Comparison of ENCODE assay signal across 8 mouse cellular contexts in the genomic region with DNA sequence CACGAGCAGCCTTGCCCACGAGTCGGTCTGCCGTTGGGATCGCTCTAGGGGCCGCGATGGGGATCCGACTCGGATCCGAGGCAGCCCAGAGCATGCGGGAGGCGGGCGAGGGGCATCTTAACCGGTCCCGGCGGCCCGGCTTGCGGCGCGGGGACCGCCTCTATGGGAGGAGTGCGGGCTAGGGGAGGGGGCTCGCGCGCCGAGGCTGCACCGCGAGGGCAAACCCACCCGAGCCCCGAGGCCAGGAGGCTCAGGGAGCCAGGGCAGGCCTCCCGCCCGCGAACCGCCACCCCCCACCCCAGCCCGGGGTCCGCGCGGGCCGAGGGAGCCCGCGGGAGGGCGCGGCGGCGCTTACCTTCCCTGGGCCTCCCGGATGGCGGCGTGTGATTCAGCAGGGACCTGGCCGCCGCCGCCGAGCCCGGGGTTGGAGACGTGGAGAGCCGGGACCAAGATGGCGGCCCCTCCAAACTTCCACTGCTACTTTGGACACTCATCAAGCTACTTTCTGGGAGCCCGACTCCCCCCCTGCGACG. TPM values are rescaled to one million over a fixed set of nuclear protein-coding genes. Genes with fewer than 3 reads are reported as not detected.
DNase-seq lines count a peak whose midpoint lies in the region; ATAC-seq and TF ChIP-seq lines count a peak whose summit lies in the region.

No protein-coding gene starts in this region.

- H3K9me3 ChIP-seq in embryonic facial prominence, embryonic 10.5 days, result no peaks in the 10 kb centered on the region
- no peaks in the 10 kb centered on the region for H3K9me3 ChIP-seq in kidney, postnatal 0 days (replicated peaks; ENCODE audit: low read length)
- no peaks in the 10 kb centered on the region for H3K9me3 ChIP-seq in liver, embryonic 14.5 days (ENCODE audit: control insufficient read depth, low read length)
- H3K9me3 ChIP-seq in stomach, embryonic 16.5 days (replicated peaks; ENCODE audit: control insufficient read depth, low read length), result no peaks in the 10 kb centered on the region

- TF ChIP-seq CTCF in heart, adult 2 months (IDR thresholded peaks at IDR 0.05), result no peak
- TF ChIP-seq CTCF in kidney, postnatal 0 days (IDR thresholded peaks at IDR 0.05; ENCODE audit: low read depth), result no peak
- TF ChIP-seq CTCF in liver, embryonic 14.5 days (IDR thresholded peaks at IDR 0.05; ENCODE audit: low read depth), result no peak

- peak overlapping the region; percentile 68 for H3K4me2 ChIP-seq in kidney, postnatal 0 days (ENCODE audit: low read length)
- H3K4me2 ChIP-seq in liver, embryonic 14.5 days (ENCODE audit: low read depth), result peak overlapping the region; percentile 74
- H3K4me2 ChIP-seq in stomach, embryonic 16.5 days (ENCODE audit: low read depth, low read length), result peak overlapping the region; percentile 67

- peak overlapping the region; percentile 100 for H3K27ac ChIP-seq in embryonic facial prominence, embryonic 10.5 days (replicated peaks)
- H3K27ac ChIP-seq in heart, adult 2 months, result peak overlapping the region; percentile 94
- peak overlapping the region; percentile 100 for H3K27ac ChIP-seq in kidney, postnatal 0 days
- H3K27ac ChIP-seq in liver, embryonic 14.5 days, result peak overlapping the region; percentile 95
- peak overlapping the region; percentile 100 for H3K27ac ChIP-seq in stomach, embryonic 16.5 days (ENCODE audit: low read length)

- H3K4me1 ChIP-seq in embryonic facial prominence, embryonic 10.5 days, result peaks cover 21% of the 10 kb centered on the region
- peaks cover 1% of the 10 kb centered on the region for H3K4me1 ChIP-seq in heart, adult 2 months (ENCODE audit: control insufficient read depth, insufficient read depth, low read length)
- H3K4me1 ChIP-seq in kidney, postnatal 0 days (replicated peaks; ENCODE audit: insufficient read depth, low read length), result no peaks in the 10 kb centered on the region
- peaks cover 45 to 46% of the 10 kb centered on the region in 2 experiments for H3K4me1 ChIP-seq in liver, embryonic 14.5 days (replicated peaks; ENCODE audit: control insufficient read depth in 2 of 2, insufficient read depth in 2 of 2, low read length in 1 of 2)
- peaks cover 6% of the 10 kb centered on the region for H3K4me1 ChIP-seq in stomach, embryonic 16.5 days (ENCODE audit: control insufficient read depth, insufficient read depth, low read length)

- peak overlapping the region; percentile 92 for H3K9ac ChIP-seq in heart, adult 2 months (ENCODE audit: low read depth, low read length)
- H3K9ac ChIP-seq in kidney, postnatal 0 days (ENCODE audit: low read depth, low read length), result peak overlapping the region; percentile 98
- peak overlapping the region; percentile 99 for H3K9ac ChIP-seq in liver, embryonic 14.5 days (replicated peaks)
- peak overlapping the region; percentile 99 for H3K9ac ChIP-seq in stomach, embryonic 16.5 days (ENCODE audit: low read length)

- peak overlapping the region; percentile 93 for H3K4me3 ChIP-seq in embryonic facial prominence, embryonic 10.5 days
- H3K4me3 ChIP-seq in heart, adult 2 months, result peak overlapping the region; percentile 83
- H3K4me3 ChIP-seq in kidney, postnatal 0 days (replicated peaks; ENCODE audit: low read depth, low read length), result peak overlapping the region; percentile 92
- H3K4me3 ChIP-seq in liver, embryonic 14.5 days (ENCODE audit: insufficient read depth in 1 of 2, low read depth in 2 of 2, low read length in 2 of 2), result peak overlapping the region; percentile 96 to 98
- peak overlapping the region; percentile 91 for H3K4me3 ChIP-seq in stomach, embryonic 16.5 days (replicated peaks; ENCODE audit: low read length)

- under 1% methylated on average over 59 of the region's 59 CpGs for WGBS in embryonic facial prominence, embryonic 10.5 days
- under 1% methylated on average over 56 of the region's 59 CpGs for WGBS in heart, adult 2 months
- WGBS in kidney, postnatal 0 days, result 0% methylated on average over 44 of the region's 59 CpGs
- WGBS in liver, embryonic 14.5 days (ENCODE audit: insufficient replicate concordance), result under 1% methylated on average over 59 of the region's 59 CpGs
- under 1% methylated on average over 59 of the region's 59 CpGs for WGBS in stomach, embryonic 16.5 days

- no peak for TF ChIP-seq EP300 in heart, adult 2 months (IDR thresholded peaks at IDR 0.05; ENCODE audit: insufficient read depth, low read depth, low read length)
- TF ChIP-seq EP300 in liver, embryonic 14.5 days (IDR thresholded peaks at IDR 0.05; ENCODE audit: low read depth), result no peak

- no peaks in the 10 kb centered on the region; the same call in 1 of the 2 replicates for H3K79me2 ChIP-seq in heart, adult 2 months (replicated peaks; ENCODE audit: control insufficient read depth, insufficient read depth, low read length)

- no peak for TF ChIP-seq POLR2A in heart, adult 2 months (IDR thresholded peaks at IDR 0.05; ENCODE audit: insufficient read depth, low read depth, low read length)

- ATAC-seq in kidney, postnatal 0 days (replicated peaks; ENCODE audit: low FRiP score, low read depth), result peak; percentile 78
- peak; percentile 38 for ATAC-seq in liver, embryonic 14.5 days (ENCODE audit: insufficient read depth)
- ATAC-seq in stomach, embryonic 16.5 days (ENCODE audit: insufficient read depth, low FRiP score), result peak; percentile 61

- H3K27me3 ChIP-seq in embryonic facial prominence, embryonic 10.5 days (replicated peaks; ENCODE audit: low read depth, poor library complexity, severe bottlenecking), result no peaks in the 10 kb centered on the region
- no peaks in the 10 kb centered on the region for H3K27me3 ChIP-seq in heart, adult 2 months (ENCODE audit: control insufficient read depth, insufficient read depth, low read length)
- no peaks in the 10 kb centered on the region for H3K27me3 ChIP-seq in kidney, postnatal 0 days (ENCODE audit: insufficient read depth, low read length)
- H3K27me3 ChIP-seq in liver, embryonic 14.5 days (ENCODE audit: control insufficient read depth, insufficient read depth, low read length), result no peaks in the 10 kb centered on the region
- no peaks in the 10 kb centered on the region for H3K27me3 ChIP-seq in stomach, embryonic 16.5 days (ENCODE audit: control insufficient read depth, insufficient read depth, low read length)

- peak; percentile 56 to 73 for DNase-seq in urinary bladder, adult 18-20 months (ENCODE audit: low spot score in 2 of 2)
- no peak for DNase-seq in urinary bladder, adult 2 months (ENCODE audit: low spot score)
- DNase-seq in embryonic facial prominence, embryonic 10.5 days (ENCODE audit: low spot score), result peak; percentile 85
- DNase-seq in heart, adult 2 months, result peak; percentile 84
- peak; percentile 82 for DNase-seq in kidney, postnatal 0 days (ENCODE audit: low spot score)
- peak in 2 of 3 experiments; percentile 51 to 62 for DNase-seq in liver, embryonic 14.5 days (ENCODE audit: low read depth in 3 of 3, low spot score in 3 of 3)
- DNase-seq in neural tube, embryonic 10.5 days (ENCODE audit: extremely low spot score, low spot score), result peak; percentile 83

- intact Hi-C loops in heart, adult 2 months (cut with DNase I), result loop anchor here (1.0 to 10.0 kb wide), 4 partner anchors 46 to 560 kb away; a partner anchor contains a TSS

- H3K36me3 ChIP-seq in embryonic facial prominence, embryonic 10.5 days (replicated peaks), result no peaks in the 10 kb centered on the region
- peaks cover 3% of the 10 kb centered on the region; the same call in 1 of the 2 replicates for H3K36me3 ChIP-seq in heart, adult 2 months (ENCODE audit: control insufficient read depth, insufficient read depth, low read length)
- H3K36me3 ChIP-seq in kidney, postnatal 0 days (ENCODE audit: insufficient read depth, low read length), result no peaks in the 10 kb centered on the region
- no peaks in the 10 kb centered on the region for H3K36me3 ChIP-seq in liver, embryonic 14.5 days (replicated peaks; ENCODE audit: control insufficient read depth, insufficient read depth, low read depth)
- no peaks in the 10 kb centered on the region for H3K36me3 ChIP-seq in stomach, embryonic 16.5 days (ENCODE audit: control insufficient read depth, insufficient read depth, low read length)

RNA-seq across cellular contexts. Expression of a gene that starts 0.6 kb away (rescaled TPM):
- 17.7 and 26.1 TPM in 2 replicates for polyA plus RNA-seq in urinary bladder, adult 2 months (2012; rRNA removed)
- 29.2 TPM in 2 replicates for polyA plus RNA-seq in embryonic facial prominence, embryonic 10.5 days (2016; fragmentation: Nextera tagmentation; extraction: Ambion mirVana)
- 10 to 100 TPM; 26.0 to 31.3 TPM for total RNA-seq in heart, adult 2 months (2021)
- polyA plus RNA-seq in heart, adult 2 months (2012; rRNA removed), result 6.9 and 15.4 TPM in 2 replicates
- polyA plus RNA-seq in kidney, postnatal 0 days (2015; fragmentation: Nextera tagmentation; extraction: Ambion mirVana), result 36.5 and 40.8 TPM in 2 replicates
- 15.0 and 23.7 TPM in 2 replicates for polyA plus RNA-seq in liver, embryonic 14.5 days (2012; rRNA removed)
- polyA plus RNA-seq in liver, embryonic 14.5 days (2014; fragmentation: Nextera tagmentation; extraction: Ambion mirVana), result 24.3 and 36.1 TPM in 2 replicates
- polyA plus RNA-seq in stomach, embryonic 16.5 days (2015; fragmentation: Nextera tagmentation; extraction: Ambion mirVana), result 24.4 and 24.9 TPM in 2 replicates
